Mouse (Mus musculus) thymus, adult 2 months (tissue): ENCODE measurements around the gene Ahnak. TPM values are rescaled to one million over a fixed set of nuclear protein-coding genes. Genes with fewer than 3 reads are reported as not detected.

Source experiments
- DNase-seq: peaks from one replicate; pipeline ENCODE4 v3.0.0; 2021
- H3K27ac ChIP-seq: fragments of 200-500 bp; 2 replicates; pipeline ENCODE4 v1.5.1; 2012; ENCODE audit warnings: low read length, control low read depth; ENCODE audit not compliant: control insufficient read depth, insufficient read depth
- H3K27me3 ChIP-seq: fragments of 200-500 bp; 2 replicates; pipeline ENCODE4 v1.6.1; 2012; ENCODE audit warnings: mild to moderate bottlenecking, low read length, moderate library complexity, mixed read lengths; ENCODE audit not compliant: control insufficient read depth, insufficient read depth
- H3K36me3 ChIP-seq: fragments of 200-500 bp; 2 replicates; pipeline ENCODE4 v1.6.1; 2012; ENCODE audit warnings: mild to moderate bottlenecking, low read length, moderate library complexity; ENCODE audit not compliant: control insufficient read depth, insufficient read depth
- H3K4me1 ChIP-seq: fragments of 200-500 bp; replicated peaks from 2 replicates; pipeline ENCODE4 v1.6.1; 2012; ENCODE audit warnings: low read length; ENCODE audit not compliant: control insufficient read depth, insufficient read depth
- H3K4me3 ChIP-seq: fragments of 200-500 bp; 2 replicates; pipeline ENCODE4 v1.5.1; 2012; ENCODE audit warnings: mild to moderate bottlenecking, low read length, control low read depth, moderate library complexity; ENCODE audit not compliant: control insufficient read depth, insufficient read depth
- CTCF ChIP-seq: fragments of 200-500 bp; IDR thresholded peaks from 2 replicates; pipeline ENCODE4 v1.5.1; 2012; ENCODE audit warnings: mild to moderate bottlenecking, control low read depth, low read length, moderate library complexity, borderline replicate concordance; ENCODE audit not compliant: control insufficient read depth, poor library complexity, insufficient read depth; ENCODE audit errors: extremely low read depth
- POLR2A ChIP-seq: fragments of 200-500 bp; IDR thresholded peaks from 2 replicates; pipeline ENCODE4 v1.6.1; 2012; ENCODE audit warnings: mild to moderate bottlenecking, low read length, control low read depth, moderate library complexity; ENCODE audit not compliant: control insufficient read depth, poor library complexity, insufficient read depth; ENCODE audit errors: extremely low read depth
- WGBS: fragments of 180-500 bp; shearing (Covaris S2); methylation state at CpG from one replicate; pipeline ENCODE4 v1.1.7; 2018; 5-methylcytosine and 5-hydroxymethylcytosine counted together
- polyA plus RNA-seq: library from polyadenylated mRNA; depleted of rRNA; stranded (reverse); fragments of >200 nt; gene quantifications from 2 replicates; pipeline ENCODE4 v1.2.3, GENCODE M21; 2012

Gene Ahnak
- polyA plus RNA-seq, 1 experiment = 7.9 TPM

DNA sequence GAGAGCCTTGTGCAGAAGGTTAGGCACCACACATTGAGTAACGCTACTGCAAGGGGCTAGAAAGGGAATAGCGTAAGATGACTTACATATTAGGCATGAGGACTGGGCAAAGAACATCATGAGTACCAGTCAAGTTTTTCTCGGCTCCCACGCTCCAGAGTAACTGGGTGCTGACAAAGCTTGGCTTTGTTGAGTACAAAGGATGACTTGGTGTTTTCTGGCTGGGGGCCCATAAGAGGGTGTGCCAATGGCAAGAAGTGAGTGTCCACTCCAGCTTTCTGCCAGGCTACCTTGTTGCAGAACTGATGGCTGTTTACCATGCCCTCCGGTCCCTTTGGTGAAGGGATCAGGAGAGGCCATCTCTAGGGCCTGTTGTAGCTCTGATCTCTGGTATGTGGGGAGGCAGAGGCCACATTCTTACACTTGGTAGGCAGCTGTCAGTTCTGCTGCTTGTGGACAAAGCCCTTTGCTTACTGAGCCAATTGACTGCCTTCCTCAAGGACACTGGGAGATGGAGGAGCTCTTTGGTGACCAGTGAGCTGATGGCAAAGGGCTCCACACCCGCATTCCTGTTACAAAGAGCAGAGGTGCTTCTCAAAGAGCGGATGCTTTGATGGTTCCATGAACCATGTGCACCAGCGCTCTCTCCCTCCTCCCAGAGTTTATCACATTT, 72.3 kb downstream of the Ahnak start:
- H3K4me3 ChIP-seq = no peak overlapping the region
- TF ChIP-seq POLR2A (no peak), CTCF (no peak)
- H3K36me3 ChIP-seq = no peaks in the 10 kb centered on the region
- no peak for DNase-seq
- WGBS = 98% methylated on average over 8 of the region's 8 CpGs
- H3K27ac ChIP-seq = no peak overlapping the region
- H3K27me3 ChIP-seq = no peaks in the 10 kb centered on the region
- H3K4me1 ChIP-seq = peaks cover 20% of the 10 kb centered on the region

DNA sequence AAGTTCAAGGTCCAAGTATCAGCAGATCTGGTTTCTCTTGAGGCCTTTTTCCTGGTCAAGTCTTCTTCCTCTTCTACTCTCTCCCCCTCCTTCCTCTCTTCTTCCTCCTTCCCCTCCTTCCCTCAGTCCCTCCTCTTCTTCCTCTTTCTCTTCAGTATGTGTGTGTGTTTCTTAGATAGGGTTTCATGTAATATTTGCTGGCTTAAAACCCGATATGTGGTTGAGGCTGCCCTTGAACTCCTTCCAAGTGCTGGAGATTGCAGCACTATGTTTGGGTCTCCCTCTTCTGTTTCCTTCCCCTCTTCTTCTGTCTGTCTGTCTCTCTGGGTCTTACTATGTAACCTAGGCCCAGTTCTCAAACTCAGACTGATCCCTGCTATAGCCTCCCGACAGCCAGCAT, 73.7 kb downstream of the Ahnak start:
- Histone ChIP-seq H3K27me3 (no peaks in the 10 kb centered on the region), H3K4me3 (no peak overlapping the region), H3K36me3 (no peaks in the 10 kb centered on the region), H3K27ac (no peak overlapping the region), H3K4me1 (peaks cover 24% of the 10 kb centered on the region)
- no peak for DNase-seq
- 46% methylated on average over 2 of the region's 2 CpGs for whole genome bisulfite sequencing
- TF ChIP-seq CTCF (no peak), POLR2A (no peak)

DNA sequence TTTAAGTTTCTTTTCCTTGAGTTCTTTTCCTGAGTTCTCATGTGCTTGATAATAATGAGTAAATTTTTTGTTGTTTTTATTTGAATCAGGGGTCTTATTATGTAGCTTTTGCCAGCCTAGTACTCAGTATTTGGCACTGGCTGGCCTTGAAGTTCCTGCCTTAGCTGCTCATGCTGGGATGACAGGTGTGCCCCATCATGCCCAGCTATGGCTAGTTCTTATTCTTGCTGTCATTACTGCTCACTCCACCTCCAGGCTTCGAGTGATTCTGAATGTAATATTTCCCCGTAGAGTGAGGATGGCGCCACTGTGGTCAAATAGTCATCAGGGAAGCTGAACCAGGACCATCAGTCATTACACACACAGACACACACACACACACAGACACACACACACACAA, 74.7 kb downstream of the Ahnak start:
- DNase-seq = no peak
- Histone ChIP-seq H3K4me1 (peaks cover 20% of the 10 kb centered on the region), H3K27ac (no peak overlapping the region), H3K27me3 (no peaks in the 10 kb centered on the region), H3K36me3 (no peaks in the 10 kb centered on the region), H3K4me3 (no peak overlapping the region)
- TF ChIP-seq POLR2A (no peak), CTCF (no peak)
- 90% methylated on average over 3 of the region's 3 CpGs for WGBS

DNA sequence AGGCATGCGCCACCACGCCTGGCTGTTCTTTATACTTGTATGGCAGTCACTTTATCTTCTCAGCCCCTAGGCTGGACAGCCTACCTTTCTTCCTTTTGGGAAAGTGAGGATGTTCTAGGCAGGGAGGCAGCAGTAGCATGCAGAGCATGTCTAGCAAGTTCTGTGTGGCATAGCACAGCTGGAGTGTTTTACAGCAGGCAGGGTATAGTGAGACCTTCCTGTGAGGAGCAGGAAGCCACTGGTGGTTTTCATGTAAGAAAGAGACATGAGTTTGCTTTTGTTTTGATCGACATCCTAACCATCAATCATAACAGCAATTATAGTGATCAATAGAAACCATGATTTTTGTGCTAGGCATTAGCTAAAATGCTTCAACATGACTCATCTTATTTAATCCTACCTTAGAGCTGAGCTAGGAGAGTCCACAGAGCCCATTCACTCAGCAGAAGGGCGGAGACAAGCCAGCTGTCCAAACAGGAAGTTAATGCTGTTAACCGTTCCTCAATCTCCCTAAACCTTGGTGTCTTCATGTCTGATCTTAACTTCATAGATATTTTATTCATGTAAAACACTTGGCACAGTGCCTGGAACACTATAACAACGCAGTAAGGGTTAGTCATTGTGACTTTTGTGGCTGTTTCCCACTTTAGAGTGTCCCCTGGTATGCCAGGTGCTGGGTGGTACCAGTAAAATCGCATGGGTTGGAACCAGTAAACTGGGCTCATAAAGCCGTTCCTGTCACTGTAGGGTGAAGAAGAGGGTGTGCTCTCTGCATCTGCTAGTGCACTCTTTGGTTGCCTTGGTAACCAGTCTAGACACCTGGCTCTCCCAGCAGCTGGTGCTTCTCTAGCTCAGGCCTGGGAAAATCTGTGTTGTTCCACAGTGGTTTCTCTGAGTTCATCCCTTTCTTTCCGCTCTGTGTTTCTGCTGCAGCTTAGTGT, 76.8 kb downstream of the Ahnak start:
- no peaks in the 10 kb centered on the region for H3K36me3 ChIP-seq
- no peaks in the 10 kb centered on the region for H3K27me3 ChIP-seq
- no peak overlapping the region for H3K4me3 ChIP-seq
- 20% methylated on average over 9 of the region's 9 CpGs for WGBS
- H3K27ac ChIP-seq = peak overlapping the region; percentile 81
- H3K4me1 ChIP-seq = peaks cover 30% of the 10 kb centered on the region
- TF ChIP-seq CTCF = no peak
- TF ChIP-seq POLR2A = no peak
- peak; percentile 49 for DNase-seq

DNA sequence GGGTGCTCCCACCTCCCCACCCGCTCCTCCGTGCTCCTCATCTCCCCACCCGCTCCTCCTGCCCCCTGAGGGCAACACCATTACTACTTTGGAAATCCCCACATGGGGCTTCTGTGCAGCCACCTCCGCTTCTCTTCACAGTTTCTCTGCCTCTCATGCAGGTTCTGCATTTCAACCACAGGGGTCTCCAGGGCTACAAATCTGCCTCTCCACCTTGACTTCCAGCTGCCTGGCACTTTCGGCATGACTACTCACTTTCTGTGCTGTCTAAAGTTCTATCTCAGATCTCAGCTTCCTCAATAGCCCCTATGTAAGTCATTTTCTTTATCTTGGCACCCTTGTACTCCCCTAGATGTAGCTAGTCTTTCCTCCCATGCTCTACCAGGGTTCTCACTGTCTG, 78.2 kb downstream of the Ahnak start:
- Histone ChIP-seq H3K4me1 (peaks cover 38% of the 10 kb centered on the region), H3K27me3 (no peaks in the 10 kb centered on the region), H3K27ac (peak overlapping the region; percentile 29; the same call in 1 of the 2 replicates), H3K36me3 (no peaks in the 10 kb centered on the region), H3K4me3 (no peak overlapping the region)
- WGBS = 46% methylated on average over 5 of the region's 5 CpGs
- TF ChIP-seq POLR2A = no peak
- TF ChIP-seq CTCF = no peak
- DNase-seq = no peak

DNA sequence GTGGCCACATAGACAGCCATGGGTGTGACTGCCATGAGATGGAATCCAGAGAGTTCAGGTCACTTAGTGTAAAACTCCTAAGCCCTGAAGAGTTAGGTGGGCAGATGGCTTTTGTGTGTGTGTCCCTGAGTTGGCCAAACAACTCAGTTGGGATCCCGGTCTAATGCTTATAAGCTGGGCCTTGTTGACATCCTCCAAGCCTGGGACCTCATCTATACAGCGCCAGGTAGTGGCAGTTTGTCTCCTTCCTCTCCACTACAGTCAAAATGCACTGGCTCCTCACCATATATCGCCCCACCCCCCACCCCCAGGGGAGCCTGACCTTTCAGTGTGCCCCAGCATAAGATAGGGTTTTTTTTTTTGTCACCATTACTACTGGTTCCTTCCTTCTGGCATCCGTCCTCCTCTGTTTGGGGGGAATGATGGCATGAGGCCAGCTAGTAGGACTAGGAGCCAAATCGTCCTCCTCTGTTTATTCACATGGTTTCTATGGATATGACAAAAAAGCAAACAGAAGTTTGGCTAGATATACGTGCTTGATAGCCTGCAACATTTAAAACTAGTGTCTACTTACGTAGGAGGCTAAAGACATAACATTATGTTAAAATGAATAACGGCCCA, 80.7 kb downstream of the Ahnak start:
- H3K4me3 ChIP-seq = no peak overlapping the region
- no peak overlapping the region for H3K27ac ChIP-seq
- H3K27me3 ChIP-seq = no peaks in the 10 kb centered on the region
- H3K36me3 ChIP-seq = no peaks in the 10 kb centered on the region
- TF ChIP-seq CTCF (no peak), POLR2A (no peak)
- 69% methylated on average over 8 of the region's 8 CpGs for WGBS
- peaks cover 46% of the 10 kb centered on the region for H3K4me1 ChIP-seq
- DNase-seq = no peak
